Mouse (Mus musculus) limb, embryonic 10.5 days (tissue): Measurements from ENCODE around the gene Rptor. TPM values are rescaled to one million over a fixed set of nuclear protein-coding genes. Genes with fewer than 3 reads are reported as not detected.

Experiments
- DNase-seq: peaks from one replicate; pipeline ENCODE4 v3.0.0-alpha.2; 2017; ENCODE audit warnings: low spot score
- H3K27ac ChIP-seq: fragments of 300-500 bp; sonication (generic); 2 replicates; pipeline ENCODE4 v1.5.1; 2016; ENCODE audit warnings: mild to moderate bottlenecking
- H3K27me3 ChIP-seq: fragments of 300-500 bp; sonication (generic); 2 replicates; pipeline ENCODE4 v1.6.1; 2016; ENCODE audit warnings: low read depth, mild to moderate bottlenecking; ENCODE audit not compliant: poor library complexity, severe bottlenecking
- H3K36me3 ChIP-seq: fragments of 300-500 bp; sonication (generic); 2 replicates; pipeline ENCODE4 v1.6.1; 2016; ENCODE audit warnings: mild to moderate bottlenecking, moderate library complexity
- H3K4me1 ChIP-seq: fragments of 300-500 bp; sonication (generic); 2 replicates; pipeline ENCODE4 v1.6.1; 2016
- H3K4me3 ChIP-seq: fragments of 300-500 bp; sonication (generic); 2 replicates; pipeline ENCODE4 v1.5.1; 2016; ENCODE audit warnings: mild to moderate bottlenecking, moderate library complexity
- H3K9me3 ChIP-seq: fragments of 300-500 bp; sonication (generic); replicated peaks from 2 replicates; pipeline ENCODE4 v1.6.1; 2016; ENCODE audit warnings: mild to moderate bottlenecking
- WGBS: fragments of 180-500 bp; shearing (Covaris S2); methylation state at CpG from one replicate; pipeline ENCODE4 v1.1.7; 2016; 5-methylcytosine and 5-hydroxymethylcytosine counted together
- polyA plus RNA-seq: library from polyadenylated mRNA; unstranded; fragments of >200 nt; fragmentation: Nextera tagmentation; extraction: Ambion mirVana; gene quantifications from 2 replicates; pipeline ENCODE4 v1.2.1, GENCODE M21; 2016

Gene Rptor
- polyA plus RNA-seq, 1 experiment from 2014 or later, result 17.9 TPM

DNA sequence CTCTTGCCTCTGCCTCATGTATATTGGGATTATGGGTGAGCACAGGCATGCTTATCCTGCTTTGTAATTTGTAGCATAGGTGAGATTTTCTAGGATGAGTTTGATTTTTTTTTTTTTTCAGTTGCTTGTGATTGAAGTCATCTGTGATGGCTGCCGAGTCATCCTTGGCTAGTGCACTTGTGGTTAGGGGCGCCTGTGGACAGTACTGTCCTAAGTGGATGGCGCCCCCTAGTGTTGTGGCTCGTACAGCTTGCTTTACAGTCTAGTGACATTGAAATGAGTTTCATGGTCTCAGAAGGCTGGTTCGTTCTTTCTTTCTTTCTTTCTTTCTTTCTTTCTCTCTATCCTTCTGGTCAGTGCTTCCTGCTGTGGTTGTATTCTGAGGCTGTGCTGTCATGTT is 16.1 kb downstream of the Rptor start:
- WGBS, result 61% methylated on average over 5 of the region's 5 CpGs
- 0 out of 2 replicates have a peak, but pooled peaks cover 4% of the 10 kb centered on the region for H3K36me3 ChIP-seq
- peaks cover 22% of the 10 kb centered on the region for H3K4me1 ChIP-seq
- no peak overlapping the region for H3K4me3 ChIP-seq
- H3K9me3 ChIP-seq, result no peaks in the 10 kb centered on the region
- DNase-seq, result peak; percentile 66
- H3K27me3 ChIP-seq, result no peaks in the 10 kb centered on the region
- no peak overlapping the region for H3K27ac ChIP-seq

DNA sequence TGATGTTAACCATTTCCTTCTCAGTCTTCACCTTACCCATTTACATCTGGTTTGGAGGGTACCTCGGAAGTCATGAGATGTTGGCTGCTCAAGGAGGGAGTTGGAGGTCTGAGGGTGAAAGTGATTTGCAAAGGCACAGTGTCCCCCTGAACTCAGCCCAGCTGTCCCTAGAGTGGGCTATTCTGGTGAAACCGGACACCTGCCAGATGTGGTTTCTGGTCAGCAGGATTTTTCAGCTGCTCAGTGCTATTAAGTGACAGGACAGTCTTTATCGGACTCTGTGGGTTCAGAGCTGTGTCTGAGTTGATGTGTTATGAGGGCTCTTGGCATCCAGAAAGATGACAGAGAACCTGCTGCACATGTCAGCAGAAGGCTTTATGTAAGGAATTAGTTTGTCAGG is 18.6 kb downstream of the Rptor start:
- Histone ChIP-seq H3K27me3 (no peaks in the 10 kb centered on the region), H3K4me1 (peaks cover 34% of the 10 kb centered on the region), H3K27ac (no peak overlapping the region), H3K9me3 (no peaks in the 10 kb centered on the region), H3K4me3 (0 out of 2 replicates have a peak overlapping the region, but pooled peaks have one; percentile 10), H3K36me3 (no peaks in the 10 kb centered on the region)
- DNase-seq, result peak; percentile 67
- WGBS, result 26% methylated on average over 3 of the region's 3 CpGs

- Histone ChIP-seq H3K4me3 (no peak overlapping the region), H3K27me3 (no peaks in the 10 kb centered on the region), H3K9me3 (no peaks in the 10 kb centered on the region), H3K36me3 (0 out of 2 replicates have a peak, but pooled peaks cover 9% of the 10 kb centered on the region), H3K27ac (no peak overlapping the region), H3K4me1 (peaks cover 34% of the 10 kb centered on the region)
- WGBS, result 88% methylated on average over 8 of the region's 8 CpGs
- no peak for DNase-seq
These were observed 21.1 kb downstream of the Rptor start for GRCm38 (mm10) chr11:119623800-119624199.

DNA sequence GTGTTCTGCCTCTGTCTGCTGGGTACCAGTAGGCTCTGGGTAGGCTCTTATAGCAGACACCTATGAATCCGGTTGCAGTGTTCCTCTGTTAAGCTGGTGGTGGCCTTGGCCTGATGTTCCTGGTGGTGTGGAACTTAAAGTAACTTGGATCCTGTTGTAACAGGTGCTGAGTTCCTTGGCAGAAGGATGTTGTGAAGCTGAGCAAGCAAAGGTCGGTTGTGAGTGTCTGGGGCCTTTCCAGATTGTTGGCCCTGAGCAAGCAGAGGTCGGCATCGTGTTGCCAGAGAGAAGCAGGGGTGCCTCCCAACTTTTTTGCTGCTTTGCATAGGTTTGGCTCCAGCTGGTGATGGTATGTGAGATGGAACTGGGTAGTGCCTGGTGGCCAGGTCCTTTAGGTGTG is 21.7 kb downstream of the Rptor start:
- Histone ChIP-seq H3K9me3 (no peaks in the 10 kb centered on the region), H3K4me1 (peaks cover 34% of the 10 kb centered on the region), H3K36me3 (0 out of 2 replicates have a peak, but pooled peaks cover 9% of the 10 kb centered on the region), H3K4me3 (no peak overlapping the region), H3K27me3 (no peaks in the 10 kb centered on the region), H3K27ac (no peak overlapping the region)
- DNase-seq, result no peak
- WGBS, result 82% methylated on average over 4 of the region's 4 CpGs

DNA sequence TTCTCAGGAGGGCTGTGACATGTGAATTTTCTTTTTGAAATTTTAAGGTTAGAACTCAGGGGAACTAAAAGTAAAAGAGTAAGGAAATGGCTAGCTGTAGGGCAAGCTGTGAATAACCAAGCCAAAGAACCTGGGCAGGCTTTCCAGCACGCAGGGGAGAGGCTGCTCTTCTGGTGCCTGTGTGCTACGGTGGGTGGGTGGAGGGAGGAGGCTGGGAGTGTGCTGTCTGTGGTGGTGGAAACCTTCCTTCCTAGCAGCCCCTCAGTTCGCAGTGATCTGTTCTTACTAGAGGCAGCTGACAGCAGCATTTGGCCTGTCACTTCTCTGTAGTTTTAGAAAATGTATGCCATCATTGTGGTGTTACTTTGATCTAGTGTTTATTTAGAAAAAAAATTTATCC is 22.2 kb downstream of the Rptor start:
- Histone ChIP-seq H3K27me3 (no peaks in the 10 kb centered on the region), H3K27ac (no peak overlapping the region), H3K36me3 (0 out of 2 replicates have a peak, but pooled peaks cover 9% of the 10 kb centered on the region), H3K4me3 (no peak overlapping the region), H3K9me3 (no peaks in the 10 kb centered on the region), H3K4me1 (peaks cover 34% of the 10 kb centered on the region)
- DNase-seq, result no peak
- WGBS, result 60% methylated on average over 3 of the region's 3 CpGs

DNA sequence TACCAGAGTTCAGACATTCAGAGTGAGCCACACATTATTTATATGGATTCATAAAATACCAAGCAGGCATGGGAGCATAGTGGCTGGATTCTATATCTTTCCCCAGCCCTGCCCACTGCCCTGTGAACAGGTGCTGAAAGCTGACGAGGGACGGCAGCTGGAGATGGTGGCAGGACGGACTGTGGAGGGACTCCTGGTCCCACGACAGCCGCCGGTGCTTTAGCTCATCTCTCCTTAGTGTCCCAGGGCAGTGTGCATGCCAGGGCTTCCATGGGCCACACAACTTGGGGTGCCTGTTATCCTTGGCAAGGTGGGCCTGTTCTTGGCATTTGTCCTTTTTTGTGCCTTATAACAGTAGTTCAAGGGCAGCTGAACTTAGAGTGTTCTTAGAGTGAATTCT is 22.8 kb downstream of the Rptor start:
- 80% methylated on average over 6 of the region's 6 CpGs for WGBS
- no peak overlapping the region for H3K4me3 ChIP-seq
- H3K36me3 ChIP-seq, result 0 out of 2 replicates have a peak, but pooled peaks cover 9% of the 10 kb centered on the region
- DNase-seq, result no peak
- H3K9me3 ChIP-seq, result no peaks in the 10 kb centered on the region
- peaks cover 30% of the 10 kb centered on the region for H3K4me1 ChIP-seq
- no peaks in the 10 kb centered on the region for H3K27me3 ChIP-seq
- H3K27ac ChIP-seq, result no peak overlapping the region

GRCm38 (mm10) chr11:119625943-119626342 is 23.2 kb downstream of the Rptor start:
- DNase-seq, result no peak
- H3K36me3 ChIP-seq, result 0 out of 2 replicates have a peak, but pooled peaks cover 9% of the 10 kb centered on the region
- no peak overlapping the region for H3K4me3 ChIP-seq
- H3K4me1 ChIP-seq, result peaks cover 25% of the 10 kb centered on the region
- no peak overlapping the region for H3K27ac ChIP-seq
- 62% methylated on average over 6 of the region's 6 CpGs for WGBS
- no peaks in the 10 kb centered on the region for H3K27me3 ChIP-seq
- H3K9me3 ChIP-seq, result no peaks in the 10 kb centered on the region

DNA sequence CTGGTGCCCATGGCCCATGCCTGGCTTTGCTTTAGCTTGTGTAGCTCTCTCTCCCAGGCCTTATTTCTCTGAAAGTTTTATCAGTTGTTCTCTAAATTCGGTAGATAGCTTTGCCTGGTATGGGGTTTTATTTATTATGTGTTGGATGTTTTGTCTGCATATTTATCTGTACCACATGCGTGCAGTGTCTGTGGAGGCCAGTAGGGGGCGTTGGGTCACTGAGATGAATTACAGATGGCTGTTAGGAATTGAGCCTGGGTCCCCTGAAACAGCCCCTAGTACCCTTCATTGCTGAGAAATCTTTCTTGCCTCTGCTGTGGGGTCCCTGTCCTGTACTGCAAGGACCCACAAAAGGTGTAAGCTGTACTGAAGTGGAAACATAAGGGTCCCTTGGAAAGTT is 24.5 kb downstream of the Rptor start:
- 70% methylated on average over 3 of the region's 3 CpGs for WGBS
- H3K27me3 ChIP-seq, result no peaks in the 10 kb centered on the region
- no peaks in the 10 kb centered on the region for H3K9me3 ChIP-seq
- H3K36me3 ChIP-seq, result 0 out of 2 replicates have a peak, but pooled peaks cover 9% of the 10 kb centered on the region
- DNase-seq, result no peak
- peaks cover 13% of the 10 kb centered on the region; the same call in 1 of the 2 replicates for H3K4me1 ChIP-seq
- no peak overlapping the region for H3K27ac ChIP-seq
- H3K4me3 ChIP-seq, result no peak overlapping the region

DNA sequence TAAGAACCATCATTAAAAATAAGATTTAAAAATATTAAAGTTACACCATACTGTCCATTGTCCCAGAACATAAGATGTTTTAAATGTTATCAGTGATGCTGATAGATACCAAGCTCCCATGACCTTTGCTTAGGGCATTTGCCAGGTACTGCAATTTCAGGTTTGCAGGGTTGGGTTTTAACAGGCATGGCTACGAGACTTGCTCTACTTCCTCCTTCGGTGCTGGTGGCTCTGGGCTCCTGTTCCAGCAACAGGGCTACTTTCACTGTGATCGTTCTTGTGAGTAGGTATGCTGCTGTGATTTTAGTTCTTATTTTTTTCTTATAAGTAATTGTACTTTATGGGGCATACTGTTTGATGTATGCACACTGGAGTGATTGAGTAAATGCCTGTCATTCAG is 26.4 kb downstream of the Rptor start:
- 89% methylated on average over 3 of the region's 3 CpGs for WGBS
- Histone ChIP-seq H3K27ac (no peak overlapping the region), H3K36me3 (0 out of 2 replicates have a peak, but pooled peaks cover 9% of the 10 kb centered on the region), H3K27me3 (no peaks in the 10 kb centered on the region), H3K4me1 (peaks cover 10% of the 10 kb centered on the region; the same call in 1 of the 2 replicates), H3K4me3 (no peak overlapping the region), H3K9me3 (no peaks in the 10 kb centered on the region)
- no peak for DNase-seq

DNA sequence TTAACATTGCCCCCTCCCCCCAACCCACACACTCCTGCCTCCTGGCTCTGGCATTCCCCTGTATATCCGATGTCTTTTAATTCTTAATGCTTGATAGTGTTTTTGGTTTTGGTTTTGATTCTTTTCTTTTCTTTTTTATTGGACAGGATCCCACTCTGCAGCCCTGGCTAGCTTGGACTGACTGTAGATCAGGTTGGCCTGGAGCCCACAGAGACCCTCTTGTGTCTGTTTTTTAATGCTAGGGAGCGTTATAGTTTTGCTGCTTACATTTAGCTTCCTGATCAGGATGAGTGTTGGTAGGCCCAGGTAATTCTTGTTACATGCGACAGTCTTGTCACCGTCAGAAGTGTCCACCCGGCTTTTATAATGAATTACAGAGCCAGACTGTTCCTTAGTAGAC is 27.6 kb downstream of the Rptor start:
- H3K4me1 ChIP-seq, result no peaks in the 10 kb centered on the region
- H3K4me3 ChIP-seq, result no peak overlapping the region
- no peaks in the 10 kb centered on the region for H3K9me3 ChIP-seq
- H3K27me3 ChIP-seq, result no peaks in the 10 kb centered on the region
- WGBS, result 86% methylated on average over 5 of the region's 5 CpGs
- no peak for DNase-seq
- H3K36me3 ChIP-seq, result 0 out of 2 replicates have a peak, but pooled peaks cover 9% of the 10 kb centered on the region
- no peak overlapping the region for H3K27ac ChIP-seq

DNA sequence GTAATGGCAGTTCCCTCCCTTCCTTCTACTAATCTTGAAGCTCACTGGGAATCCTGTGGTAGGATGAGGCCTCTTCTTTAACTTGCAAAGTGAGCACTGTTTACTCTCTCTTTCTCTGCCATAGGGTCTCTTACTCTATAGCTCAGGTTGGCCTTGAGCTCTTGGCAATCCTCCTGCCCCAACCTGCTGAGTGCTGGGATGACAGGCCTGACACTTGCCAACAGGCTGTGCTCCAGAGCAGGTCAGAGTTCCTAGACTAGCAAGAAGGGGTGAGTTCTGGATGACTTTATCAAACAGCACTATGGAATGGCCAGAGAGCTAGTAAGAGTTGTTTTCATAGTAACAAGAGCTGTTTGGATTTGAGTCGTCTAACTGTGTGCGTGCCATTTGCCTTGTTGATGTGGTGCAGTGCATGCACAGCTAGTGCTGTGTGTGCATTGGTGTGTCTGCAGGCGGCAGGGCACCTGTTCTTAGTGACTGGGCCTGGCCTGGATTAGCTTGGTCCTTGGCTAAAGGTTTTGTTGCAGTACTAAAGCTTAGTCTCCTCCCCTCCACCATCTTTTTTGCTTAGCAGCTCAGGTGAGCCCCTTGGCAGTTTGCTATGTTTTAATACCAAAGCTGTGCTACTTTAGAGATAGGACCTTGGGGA is 28.6 kb downstream of the Rptor start:
- Histone ChIP-seq H3K27me3 (no peaks in the 10 kb centered on the region), H3K27ac (no peak overlapping the region), H3K36me3 (0 out of 2 replicates have a peak, but pooled peaks cover 9% of the 10 kb centered on the region), H3K9me3 (no peaks in the 10 kb centered on the region), H3K4me1 (no peaks in the 10 kb centered on the region), H3K4me3 (no peak overlapping the region)
- 70% methylated on average over 3 of the region's 3 CpGs for WGBS
- DNase-seq, result no peak

DNA sequence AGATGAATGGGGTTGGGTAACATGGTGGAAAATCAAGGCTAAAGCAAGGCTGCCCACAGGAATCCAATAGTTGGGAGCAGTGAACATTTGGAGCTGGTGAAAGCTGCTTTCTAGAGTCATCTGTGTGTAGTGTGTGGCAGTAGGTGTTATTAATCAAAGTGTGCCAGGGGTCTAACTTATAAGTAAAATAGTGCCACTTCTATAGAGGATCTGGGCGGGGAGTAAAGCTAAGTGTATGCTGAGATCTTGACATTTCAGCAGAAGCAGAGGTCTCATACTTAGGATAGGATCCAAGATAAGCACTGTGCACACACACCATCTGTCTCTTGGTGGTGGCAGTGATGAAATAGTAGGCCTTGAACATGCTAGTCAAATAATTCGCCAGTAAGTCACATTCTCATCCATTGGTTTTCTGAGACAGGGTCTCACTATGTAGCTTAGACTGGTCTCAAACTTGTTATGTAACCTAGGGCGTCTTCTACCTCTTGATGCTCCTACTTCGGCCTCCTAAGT is 33.7 kb downstream of the Rptor start:
- H3K4me1 ChIP-seq, result peaks cover 17% of the 10 kb centered on the region
- H3K27me3 ChIP-seq, result no peaks in the 10 kb centered on the region
- 88% methylated on average over 4 of the region's 4 CpGs for WGBS
- H3K9me3 ChIP-seq, result no peaks in the 10 kb centered on the region
- no peaks in the 10 kb centered on the region for H3K36me3 ChIP-seq
- H3K27ac ChIP-seq, result no peak overlapping the region
- H3K4me3 ChIP-seq, result no peak overlapping the region
- no peak for DNase-seq

- Histone ChIP-seq H3K27ac (no peak overlapping the region), H3K4me1 (peaks cover 17% of the 10 kb centered on the region), H3K9me3 (no peaks in the 10 kb centered on the region), H3K27me3 (no peaks in the 10 kb centered on the region), H3K4me3 (no peak overlapping the region), H3K36me3 (no peaks in the 10 kb centered on the region)
- WGBS, result 76% methylated on average over 6 of the region's 6 CpGs
- no peak for DNase-seq
These were observed 34.8 kb downstream of the Rptor start for GRCm38 (mm10) chr11:119637519-119637918.
